Comparison of ENCODE assay signal across 13 mouse cellular contexts in genomic region chr8:79370646-79371290, GRCm38 (mm10). TPM values are rescaled to one million over a fixed set of nuclear protein-coding genes. Genes with fewer than 3 reads are reported as not detected.
DNase-seq lines count a peak whose midpoint lies in the region; ATAC-seq and TF ChIP-seq lines count a peak whose summit lies in the region.
"Had no signal": no experiment of that assay in that cellular context is flagged by ENCODE, and none has a peak within 500 bp of the region (broad histone marks: within the 10 kb centered on the region; RNA-seq: fewer than 3 reads in every experiment).

No protein-coding gene starts in this region.

- peaks cover 13% of the 10 kb centered on the region; the same call in 1 of the 2 replicates for H3K4me1 ChIP-seq in spleen, adult 2 months (ENCODE audit: control insufficient read depth, insufficient read depth, insufficient read length)
- H3K4me1 ChIP-seq in brown adipose tissue, adult 24 weeks (ENCODE audit: control insufficient read depth, insufficient read depth, insufficient read length, low read length), result peaks cover 45% of the 10 kb centered on the region
- peaks cover 19% of the 10 kb centered on the region for H3K4me1 ChIP-seq in forebrain, embryonic 14.5 days (ENCODE audit: control insufficient read depth, insufficient read depth, low read length)

- no peak for DNase-seq in spleen, adult 2 months (ENCODE audit: low read depth in 1 of 2, low spot score in 2 of 2)
- no peak for DNase-seq in spleen, adult 12 weeks (ENCODE audit: low spot score)
- no peak for DNase-seq in left cerebral cortex, adult 8-10 months (ENCODE audit: low spot score in 2 of 2)
- DNase-seq in forebrain, embryonic 14.5 days (ENCODE audit: low spot score), result no peak
- no peak for DNase-seq in retina, postnatal 1 day
- DNase-seq: cerebellum, adult 9-10 months; gastrocnemius, postnatal 10 days; heart, postnatal 14 days; kidney, adult 8-10 months; lung, postnatal 36 days had no signal

- TF ChIP-seq CTCF in spleen, adult 2 months (IDR thresholded peaks at IDR 0.05; ENCODE audit: extremely low read depth, insufficient read depth, insufficient read length, insufficient replicate concordance), result no peak

- H3K9ac ChIP-seq in forebrain, embryonic 14.5 days (ENCODE audit: low read length), result no peak overlapping the region
- H3K9ac ChIP-seq: limb, embryonic 12.5 days had no signal

- no peaks in the 10 kb centered on the region for H3K27me3 ChIP-seq in spleen, adult 2 months (ENCODE audit: control insufficient read depth, insufficient read depth, low read length)
- H3K27me3 ChIP-seq in forebrain, embryonic 14.5 days (replicated peaks; ENCODE audit: control insufficient read depth, insufficient read depth, low read length), result no peaks in the 10 kb centered on the region
- H3K27me3 ChIP-seq: limb, embryonic 12.5 days had no signal

- no peak for TF ChIP-seq POLR2A in spleen, adult 2 months (IDR thresholded peaks at IDR 0.05; ENCODE audit: low read depth, low read length)

- H3K4me3 ChIP-seq in spleen, adult 2 months (ENCODE audit: extremely low read depth, insufficient read depth, insufficient read length), result peak overlapping the region; percentile 51
- peak overlapping the region; percentile 43 for H3K4me3 ChIP-seq in brown adipose tissue, adult 24 weeks (ENCODE audit: insufficient read depth, low read depth, low read length)
- H3K4me3 ChIP-seq in forebrain, embryonic 14.5 days (ENCODE audit: low read depth, low read length), result no peak overlapping the region
- H3K4me3 ChIP-seq: limb, embryonic 12.5 days had no signal

- no peaks in the 10 kb centered on the region for H3K9me3 ChIP-seq in forebrain, embryonic 14.5 days (replicated peaks; ENCODE audit: control insufficient read depth, low read length)
- H3K9me3 ChIP-seq: limb, embryonic 12.5 days had no signal

- peak; percentile 57 for ATAC-seq in megakaryocyte, adult 5-6 weeks (ENCODE audit: poor library complexity, severe bottlenecking)
- no peak for ATAC-seq in forebrain, embryonic 14.5 days

- 31% methylated on average over 12 of the region's 12 CpGs for WGBS in spleen, adult 2 months
- 93% methylated on average over 12 of the region's 12 CpGs for WGBS in forebrain, embryonic 14.5 days

- no peak overlapping the region for H3K4me2 ChIP-seq in forebrain, embryonic 14.5 days (ENCODE audit: low read length)
- H3K4me2 ChIP-seq: limb, embryonic 12.5 days had no signal

- H3K36me3 ChIP-seq in spleen, adult 2 months (ENCODE audit: control insufficient read depth, insufficient read depth, low read length), result no peaks in the 10 kb centered on the region
- peaks cover 38% of the 10 kb centered on the region for H3K36me3 ChIP-seq in forebrain, embryonic 14.5 days (ENCODE audit: control insufficient read depth, insufficient read depth, low read length)

- peak overlapping the region; percentile 68 for H3K27ac ChIP-seq in spleen, adult 2 months (ENCODE audit: insufficient read depth, low read length)
- peak overlapping the region; percentile 66 for H3K27ac ChIP-seq in brown adipose tissue, adult 24 weeks (replicated peaks; ENCODE audit: low read depth, low read length)
- no peak overlapping the region for H3K27ac ChIP-seq in forebrain, embryonic 14.5 days (ENCODE audit: low read depth, low read length)
- H3K27ac ChIP-seq: limb, embryonic 12.5 days had no signal

RNA-seq across cellular contexts. Expression of gene Smad1, which starts 28.6 kb away (rescaled TPM):
- 16.7 and 22.9 TPM in 2 replicates for polyA plus RNA-seq in spleen, adult 2 months (2012; rRNA removed)
- 6.3 and 7.1 TPM in 2 replicates for polyA plus RNA-seq in brown adipose tissue, adult 24 weeks (2012; ENCODE audit: insufficient read depth, insufficient read length, missing spikeins)
- 14.3 and 17.1 TPM in 2 replicates for total RNA-seq in megakaryocyte, adult 5-6 weeks (2015)
- 14.1 and 21.6 TPM in 2 replicates for total RNA-seq in megakaryocyte, adult 5-6 weeks (2017)
- total RNA-seq in left cerebral cortex, adult 8-10 months (2022), result 10 to 100 TPM; 31.1 to 36.5 (median 32.2) TPM
- polyA plus RNA-seq in forebrain, embryonic 14.5 days (2014; fragmentation: Nextera tagmentation; extraction: Ambion mirVana), result 64.2 and 66.5 TPM in 2 replicates
